Mouse (Mus musculus) heart, embryonic 14.5 days (tissue): ENCODE measurements around the gene Hif1an. TPM values are rescaled to one million over a fixed set of nuclear protein-coding genes. Genes with fewer than 3 reads are reported as not detected.
A peak's percentile ranks its signal among the peaks of the same experiment; 100 is the strongest.

Experiments
- ATAC-seq: fragments of 200-750 bp; cut with Nextera tagmentation; 2 replicates; pipeline ENCODE4 v1.8.0; 2017; ENCODE audit warnings: low read depth, moderate TSS enrichment; ENCODE audit not compliant: insufficient number of reproducible peaks, insufficient read depth, low FRiP score
- H3K27ac ChIP-seq, 2 experiments: fragments of 200-500 bp in 1 of 2; fragments of 300-500 bp in 1 of 2; sonication (generic) in 1 of 2; replicated peaks in 1 of 2; 2 replicates each; pipeline ENCODE4 v1.5.1; 2012 to 2014; ENCODE audit warnings: low read depth in 2 of 2, low read length in 2 of 2, control low read depth in 1 of 2, mild to moderate bottlenecking in 1 of 2, mixed read lengths in 1 of 2; ENCODE audit not compliant: control insufficient read depth in 1 of 2, insufficient read depth in 1 of 2
- H3K27me3 ChIP-seq: fragments of 300-500 bp; sonication (generic); 2 replicates; pipeline ENCODE4 v1.6.1; 2014; ENCODE audit warnings: mild to moderate bottlenecking, low read length, control low read depth; ENCODE audit not compliant: control insufficient read depth, insufficient read depth
- H3K36me3 ChIP-seq: fragments of 300-500 bp; sonication (generic); 2 replicates; pipeline ENCODE4 v1.6.1; 2014; ENCODE audit warnings: mild to moderate bottlenecking, control low read depth, low read length, mixed read lengths; ENCODE audit not compliant: control insufficient read depth, insufficient read depth
- H3K4me1 ChIP-seq, 2 experiments: fragments of 200-500 bp in 1 of 2; fragments of 300-500 bp in 1 of 2; sonication (generic) in 1 of 2; 2 replicates each; pipeline ENCODE4 v1.6.1; 2012 to 2014; ENCODE audit warnings: low read length in 2 of 2, control low read depth in 1 of 2, mixed read lengths in 1 of 2; ENCODE audit not compliant: control insufficient read depth in 2 of 2, insufficient read depth in 2 of 2
- H3K4me2 ChIP-seq: fragments of 300-500 bp; sonication (generic); 2 replicates; pipeline ENCODE4 v1.6.1; 2014; ENCODE audit warnings: mild to moderate bottlenecking, low read length
- H3K4me3 ChIP-seq, 2 experiments: fragments of 200-500 bp in 1 of 2; fragments of 300-500 bp in 1 of 2; sonication (generic) in 1 of 2; 2 replicates each; pipeline ENCODE4 v1.5.1; 2012 to 2014; ENCODE audit warnings: low read length in 2 of 2, mild to moderate bottlenecking in 2 of 2, control low read depth in 1 of 2, low read depth in 1 of 2, moderate library complexity in 1 of 2; ENCODE audit not compliant: control insufficient read depth in 1 of 2, insufficient read depth in 1 of 2
- H3K9ac ChIP-seq: fragments of 300-500 bp; sonication (generic); 2 replicates; pipeline ENCODE4 v1.6.1; 2014; ENCODE audit warnings: mild to moderate bottlenecking, low read length
- H3K9me3 ChIP-seq: fragments of 300-500 bp; sonication (generic); 2 replicates; pipeline ENCODE4 v1.6.1; 2016; ENCODE audit warnings: low read length, control low read depth; ENCODE audit not compliant: control insufficient read depth
- WGBS: fragments of 180-500 bp; shearing (Covaris S2); extraction: QIAGEN DNeasy Blood & Tissue Kit; methylation state at CpG from one replicate; pipeline ENCODE4 v1.1.7; 2014; 5-methylcytosine and 5-hydroxymethylcytosine counted together
- polyA plus RNA-seq: library from polyadenylated mRNA; unstranded; fragments of >200 nt; fragmentation: Nextera tagmentation; extraction: Ambion mirVana; gene quantifications from 2 replicates; pipeline ENCODE4 v1.2.1, GENCODE M21; 2014

Gene Hif1an
- polyA plus RNA-seq, 1 experiment from 2014 or later = 21.0 TPM

- Histone ChIP-seq H3K4me3 (no peak overlapping the region), H3K4me1 (peaks cover 0 to 7% of the 10 kb centered on the region in 2 experiments; a peak in 2 of 4 replicates), H3K27me3 (peaks cover 22% of the 10 kb centered on the region), H3K27ac (no peak overlapping the region), H3K9ac (no peak overlapping the region), H3K4me2 (no peak overlapping the region), H3K9me3 (no peaks in the 10 kb centered on the region), H3K36me3 (no peaks in the 10 kb centered on the region)
- ATAC-seq = no peak
- 29% methylated on average over 7 of the region's 7 CpGs for WGBS
Observed at GRCm38 (mm10) chr19:44519152-44519551, 43.5 kb upstream of the Hif1an start.

- Histone ChIP-seq H3K4me1 (no peaks in the 10 kb centered on the region), H3K4me2 (no peak overlapping the region), H3K9me3 (no peaks in the 10 kb centered on the region), H3K27me3 (no peaks in the 10 kb centered on the region), H3K27ac (no peak overlapping the region), H3K4me3 (no peak overlapping the region), H3K9ac (no peak overlapping the region), H3K36me3 (no peaks in the 10 kb centered on the region)
- ATAC-seq = no peak
- WGBS = 77% methylated on average over 9 of the region's 9 CpGs
Observed at GRCm38 (mm10) chr19:44525551-44526205, 37.0 kb upstream of the Hif1an start.

- no peak overlapping the region for H3K27ac ChIP-seq
- WGBS = 78% methylated on average over 6 of the region's 6 CpGs
- ATAC-seq = no peak
- no peaks in the 10 kb centered on the region; the same call in 1 of the 2 replicates for H3K27me3 ChIP-seq
- H3K9me3 ChIP-seq = no peaks in the 10 kb centered on the region
- no peak overlapping the region for H3K9ac ChIP-seq
- H3K4me3 ChIP-seq = no peak overlapping the region
- no peaks in the 10 kb centered on the region for H3K36me3 ChIP-seq
- H3K4me2 ChIP-seq = no peak overlapping the region
- H3K4me1 ChIP-seq = no peaks in the 10 kb centered on the region
Observed at GRCm38 (mm10) chr19:44530018-44530417, 32.6 kb upstream of the Hif1an start.

GRCm38 (mm10) chr19:44535376-44535775, 27.3 kb upstream of the Hif1an start:
- ATAC-seq = no peak
- H3K27ac ChIP-seq = no peak overlapping the region
- H3K9me3 ChIP-seq = no peaks in the 10 kb centered on the region
- H3K4me1 ChIP-seq = no peaks in the 10 kb centered on the region
- H3K27me3 ChIP-seq = no peaks in the 10 kb centered on the region; the same call in 1 of the 2 replicates
- 35% methylated on average over 3 of the region's 3 CpGs for WGBS
- no peaks in the 10 kb centered on the region for H3K36me3 ChIP-seq
- no peak overlapping the region for H3K4me3 ChIP-seq
- no peak overlapping the region for H3K4me2 ChIP-seq
- no peak overlapping the region for H3K9ac ChIP-seq

- H3K27ac ChIP-seq = no peak overlapping the region
- H3K9me3 ChIP-seq = 0 out of 2 replicates have a peak, but pooled peaks cover 4% of the 10 kb centered on the region
- ATAC-seq = no peak
- no peak overlapping the region for H3K4me3 ChIP-seq
- H3K4me2 ChIP-seq = no peak overlapping the region
- no peaks in the 10 kb centered on the region; the same call in 1 of the 2 replicates for H3K27me3 ChIP-seq
- no peaks in the 10 kb centered on the region for H3K4me1 ChIP-seq
- no peak overlapping the region for H3K9ac ChIP-seq
- WGBS = 82% methylated on average over 8 of the region's 8 CpGs
- no peaks in the 10 kb centered on the region for H3K36me3 ChIP-seq
Observed at GRCm38 (mm10) chr19:44537416-44537815, 25.2 kb upstream of the Hif1an start.

GRCm38 (mm10) chr19:44542694-44543178, 19.9 kb upstream of the Hif1an start:
- Histone ChIP-seq H3K9me3 (0 out of 2 replicates have a peak, but pooled peaks cover 4% of the 10 kb centered on the region), H3K9ac (no peak overlapping the region), H3K4me3 (no peak overlapping the region), H3K27me3 (no peaks in the 10 kb centered on the region), H3K36me3 (no peaks in the 10 kb centered on the region), H3K4me1 (no peaks in the 10 kb centered on the region), H3K27ac (no peak overlapping the region), H3K4me2 (no peak overlapping the region)
- WGBS = 81% methylated on average over 8 of the region's 8 CpGs
- ATAC-seq = no peak

- Histone ChIP-seq H3K9ac (no peak overlapping the region), H3K4me2 (peak overlapping the region; percentile 81; the same call in 1 of the 2 replicates), H3K36me3 (peaks cover 15% of the 10 kb centered on the region), H3K4me3 (no peak overlapping the region), H3K9me3 (0 out of 2 replicates have a peak, but pooled peaks cover 4% of the 10 kb centered on the region), H3K4me1 (no peaks in the 10 kb centered on the region), H3K27me3 (no peaks in the 10 kb centered on the region), H3K27ac (no peak overlapping the region)
- 61% methylated on average over 10 of the region's 10 CpGs for WGBS
- ATAC-seq = no peak
Observed at GRCm38 (mm10) chr19:44544372-44544771, 18.3 kb upstream of the Hif1an start.
